Mouse (Mus musculus) embryonic fibroblast, embryonic 13.5 days (primary cell): Measurements from ENCODE around the gene Gpc3. TPM values are rescaled to one million over a fixed set of nuclear protein-coding genes. Genes with fewer than 3 reads are reported as not detected.

Experiments
- H3K27ac ChIP-seq: 2 replicates; pipeline ENCODE4 v1.5.1; 2012; ENCODE audit warnings: low read length, control low read depth, inconsistent platforms; ENCODE audit not compliant: insufficient read depth
- H3K4me1 ChIP-seq: 2 replicates; pipeline ENCODE4 v1.6.1; 2011; ENCODE audit warnings: low read length; ENCODE audit not compliant: control insufficient read depth, insufficient read depth
- H3K4me3 ChIP-seq: 2 replicates; pipeline ENCODE4 v1.5.1; 2011; ENCODE audit warnings: mild to moderate bottlenecking, control low read depth, low read length; ENCODE audit not compliant: insufficient read depth
- CTCF ChIP-seq: IDR thresholded peaks from 2 replicates; pipeline ENCODE4 v1.5.1; 2011; ENCODE audit warnings: mild to moderate bottlenecking, control low read depth, low read length, moderate library complexity, borderline replicate concordance; ENCODE audit not compliant: insufficient read depth
- POLR2A ChIP-seq: IDR thresholded peaks from 2 replicates; pipeline ENCODE4 v1.6.1; 2011; ENCODE audit warnings: low read depth, mild to moderate bottlenecking, control low read depth, low read length, moderate library complexity
- polyA plus RNA-seq: library from polyadenylated mRNA; stranded (reverse); fragments of >200 nt; gene quantifications from 2 replicates; pipeline ENCODE4 v1.2.4, GENCODE M21; 2011; ENCODE audit warnings: low read depth; ENCODE audit not compliant: missing spikeins, insufficient read length

Gene Gpc3
- polyA plus RNA-seq, 1 experiment = 149 TPM

DNA sequence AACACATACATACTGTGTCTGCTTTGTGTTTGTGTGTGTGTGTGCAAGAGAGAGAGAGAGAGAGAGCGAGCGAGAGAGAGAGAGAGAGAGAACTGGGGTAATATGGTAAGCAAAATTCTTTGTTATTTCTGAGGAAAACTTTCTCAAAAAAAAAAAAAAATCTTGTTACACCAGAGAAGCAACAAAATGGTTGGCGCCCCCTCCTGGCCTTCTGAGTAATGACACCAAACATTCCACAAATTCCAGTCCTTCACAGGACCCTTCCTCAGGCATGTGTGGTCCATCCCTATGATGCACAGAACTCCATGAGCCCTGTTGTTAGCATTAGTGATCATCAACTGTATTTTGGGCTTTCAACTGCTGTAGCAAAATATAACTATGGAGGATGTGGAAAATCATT is 172.0 kb downstream of the Gpc3 start:
- TF ChIP-seq POLR2A (no peak), CTCF (no peak)
- no peak overlapping the region for H3K4me3 ChIP-seq
- no peaks in the 10 kb centered on the region for H3K4me1 ChIP-seq
- no peak overlapping the region for H3K27ac ChIP-seq

DNA sequence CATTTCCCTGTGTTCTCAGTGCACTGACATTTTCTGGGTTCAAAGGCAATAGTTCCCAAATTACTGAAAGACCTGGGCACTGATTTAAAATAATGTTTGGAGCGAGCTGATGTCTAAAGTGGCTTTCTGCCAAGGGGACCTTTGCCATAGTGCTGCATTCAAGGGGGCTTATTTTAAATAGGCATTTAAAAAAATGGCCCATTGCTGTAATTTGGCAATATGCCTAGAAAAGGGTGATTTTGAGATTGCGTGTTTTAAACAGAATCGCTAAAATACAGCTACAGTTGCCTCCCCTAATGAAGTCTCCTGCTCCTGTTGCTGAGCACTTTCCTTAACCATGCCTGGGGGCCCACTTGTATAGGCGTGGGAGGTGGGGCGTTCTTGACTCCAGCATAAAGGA is 174.3 kb downstream of the Gpc3 start:
- no peak for TF ChIP-seq POLR2A
- no peak for TF ChIP-seq CTCF
- H3K27ac ChIP-seq = no peak overlapping the region
- H3K4me3 ChIP-seq = no peak overlapping the region
- no peaks in the 10 kb centered on the region for H3K4me1 ChIP-seq

DNA sequence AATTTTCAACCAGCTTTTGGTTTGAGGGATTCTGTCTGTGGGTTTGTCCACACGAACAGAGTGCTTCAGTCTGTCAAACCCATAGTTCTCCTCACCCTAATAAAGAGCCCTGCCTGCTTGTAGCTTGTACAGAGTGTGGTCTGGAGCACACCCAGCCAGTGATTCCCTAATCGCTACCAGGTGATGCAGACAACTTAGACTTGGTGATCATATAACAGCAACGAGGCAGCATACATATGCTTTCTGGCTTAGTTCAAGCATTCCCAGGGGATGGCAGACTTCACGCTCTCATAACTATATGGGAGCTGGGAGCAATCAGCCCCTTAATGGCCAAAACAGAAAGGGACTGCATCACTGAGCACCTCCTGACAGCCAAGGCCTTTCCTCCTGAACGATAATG is 188.1 kb downstream of the Gpc3 start:
- TF ChIP-seq CTCF (no peak), POLR2A (no peak)
- no peak overlapping the region for H3K27ac ChIP-seq
- H3K4me3 ChIP-seq = no peak overlapping the region
- H3K4me1 ChIP-seq = no peaks in the 10 kb centered on the region

DNA sequence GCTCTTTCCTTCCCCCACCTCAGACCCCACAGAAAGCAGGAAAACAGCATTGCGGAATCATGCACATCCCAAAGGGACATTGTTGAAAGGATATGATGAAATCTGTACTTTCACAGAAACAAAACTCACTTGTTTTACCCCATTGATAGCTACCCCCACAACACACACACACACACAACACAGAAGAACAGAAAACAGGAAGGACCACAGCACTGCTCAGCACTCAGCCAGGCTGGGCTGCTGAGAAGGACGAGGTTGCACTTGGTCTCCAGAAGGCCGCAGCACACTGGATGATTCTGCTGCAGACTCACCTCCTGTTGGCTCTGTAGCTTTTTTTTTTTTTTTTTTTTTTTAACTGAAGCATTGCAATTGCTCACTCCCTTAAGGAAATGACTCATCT is 193.9 kb downstream of the Gpc3 start:
- H3K27ac ChIP-seq = no peak overlapping the region
- H3K4me3 ChIP-seq = no peak overlapping the region
- peaks cover 3% of the 10 kb centered on the region; the same call in 1 of the 2 replicates for H3K4me1 ChIP-seq
- no peak for TF ChIP-seq CTCF
- TF ChIP-seq POLR2A = no peak

DNA sequence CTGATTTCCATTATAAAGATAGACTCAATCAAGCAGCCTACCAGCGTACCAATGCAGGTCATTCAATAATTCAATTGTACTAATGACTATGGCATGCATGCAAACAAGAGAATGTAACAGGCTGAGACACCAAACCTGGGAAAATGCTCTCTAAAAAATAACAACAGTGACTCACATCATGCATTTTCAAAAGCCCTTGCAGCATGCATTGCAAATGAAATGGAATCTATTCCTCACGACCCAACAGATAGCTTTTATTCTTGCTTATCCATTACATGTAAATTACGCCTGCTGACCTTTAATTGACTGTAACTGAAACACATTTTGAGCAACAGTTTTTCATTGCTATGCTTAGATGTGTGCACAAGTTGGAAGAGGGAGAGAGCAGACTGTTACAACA is 200.8 kb downstream of the Gpc3 start:
- Histone ChIP-seq H3K27ac (no peak overlapping the region), H3K4me1 (no peaks in the 10 kb centered on the region), H3K4me3 (no peak overlapping the region)
- TF ChIP-seq CTCF (no peak), POLR2A (no peak)

- no peaks in the 10 kb centered on the region for H3K4me1 ChIP-seq
- H3K27ac ChIP-seq = no peak overlapping the region
- H3K4me3 ChIP-seq = no peak overlapping the region
- TF ChIP-seq CTCF = no peak
- no peak for TF ChIP-seq POLR2A
Observed at GRCm38 (mm10) chrX:52401188-52401587, 212.6 kb downstream of the Gpc3 start.

DNA sequence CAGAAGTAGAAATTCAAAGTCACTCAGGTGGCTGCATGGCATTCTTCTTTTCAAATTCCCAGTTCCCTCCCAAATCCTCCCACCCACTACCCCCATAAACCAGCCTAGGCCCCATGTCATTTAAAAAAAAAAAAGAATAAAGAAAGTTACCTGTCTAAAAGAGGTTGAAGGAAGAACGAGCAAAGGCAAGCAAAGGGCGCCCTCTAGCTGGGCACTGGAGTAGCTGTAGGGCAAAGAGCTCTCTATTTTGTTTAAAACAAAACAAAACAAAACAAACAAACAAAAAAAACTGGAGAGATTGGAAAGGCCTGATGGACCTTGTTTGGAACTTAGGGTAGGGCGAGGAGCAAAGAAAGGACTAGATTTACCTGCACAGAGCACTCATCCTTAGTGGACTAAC is 238.6 kb downstream of the Gpc3 start:
- no peaks in the 10 kb centered on the region for H3K4me1 ChIP-seq
- no peak overlapping the region for H3K4me3 ChIP-seq
- no peak overlapping the region for H3K27ac ChIP-seq
- TF ChIP-seq POLR2A = no peak
- TF ChIP-seq CTCF = peak; percentile 14; the same call in 1 of the 2 replicates

DNA sequence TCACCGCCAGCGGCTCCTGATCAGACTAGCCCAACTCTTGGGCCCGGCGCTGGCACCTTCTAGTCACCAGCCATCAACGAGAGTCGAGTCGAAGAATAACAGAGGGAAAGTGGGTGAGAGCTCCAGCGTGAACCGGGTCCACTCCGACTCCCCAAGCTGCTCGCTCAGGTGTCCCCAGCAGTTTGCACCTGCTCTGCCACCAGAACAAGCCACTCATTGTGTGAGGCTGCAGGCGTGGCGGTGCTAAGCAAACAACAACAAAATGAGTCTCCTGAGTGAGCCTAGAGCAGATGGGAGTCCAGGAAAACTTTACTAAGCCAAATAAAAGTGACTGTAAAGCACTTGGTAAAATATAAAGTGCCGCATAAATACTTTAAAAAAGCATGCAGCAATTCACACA is 239.5 kb downstream of the Gpc3 start:
- H3K4me3 ChIP-seq = no peak overlapping the region
- TF ChIP-seq POLR2A (no peak), CTCF (no peak)
- no peak overlapping the region for H3K27ac ChIP-seq

GRCm38 (mm10) chrX:52372436-52372835 is 241.3 kb downstream of the Gpc3 start:
- Histone ChIP-seq H3K4me3 (no peak overlapping the region), H3K4me1 (no peaks in the 10 kb centered on the region), H3K27ac (no peak overlapping the region)
- no peak for TF ChIP-seq POLR2A
- no peak for TF ChIP-seq CTCF

More for the DNA sequence above, 239.5 kb downstream of the Gpc3 start:
- no peaks in the 10 kb centered on the region for H3K4me1 ChIP-seq

- Histone ChIP-seq H3K27ac (peak overlapping the region; percentile 80), H3K4me1 (no peaks in the 10 kb centered on the region), H3K4me3 (no peak overlapping the region)
- no peak for TF ChIP-seq POLR2A
- TF ChIP-seq CTCF = no peak
Observed at GRCm38 (mm10) chrX:52369938-52370758, 243.6 kb downstream of the Gpc3 start.
